Mouse (Mus musculus) midbrain, embryonic 13.5 days (tissue): Measurements from ENCODE around the gene Gm16442. TPM values are rescaled to one million over a fixed set of nuclear protein-coding genes. Genes with fewer than 3 reads are reported as not detected.
"Not testable (repeated sequence)": the region's sequence is repeated elsewhere in the genome, so short reads cannot be mapped to it uniquely, and the experiment has no call there.

Experiments
- ATAC-seq: fragments of 200-750 bp; cut with Nextera tagmentation; 2 replicates; pipeline ENCODE4 v1.8.0; 2017; ENCODE audit warnings: mild to moderate bottlenecking, moderate TSS enrichment, moderate library complexity
- H3K27ac ChIP-seq: fragments of 300-500 bp; sonication (generic); 2 replicates; pipeline ENCODE4 v1.5.1; 2015; ENCODE audit warnings: inconsistent platforms, mild to moderate bottlenecking, moderate library complexity
- H3K27me3 ChIP-seq: fragments of 300-500 bp; sonication (generic); 2 replicates; pipeline ENCODE4 v1.6.1; 2015; ENCODE audit warnings: mild to moderate bottlenecking, inconsistent platforms
- H3K36me3 ChIP-seq: fragments of 300-500 bp; sonication (generic); 2 replicates; pipeline ENCODE4 v1.6.1; 2015; ENCODE audit warnings: mild to moderate bottlenecking, inconsistent platforms
- H3K4me1 ChIP-seq: fragments of 300-500 bp; sonication (generic); replicated peaks from 2 replicates; pipeline ENCODE4 v1.6.1; 2015; ENCODE audit warnings: inconsistent platforms
- H3K4me2 ChIP-seq: fragments of 300-500 bp; sonication (generic); replicated peaks from 2 replicates; pipeline ENCODE4 v1.6.1; 2015; ENCODE audit warnings: moderate library complexity, mild to moderate bottlenecking, inconsistent platforms
- H3K4me3 ChIP-seq: fragments of 300-500 bp; sonication (generic); replicated peaks from 2 replicates; pipeline ENCODE4 v1.5.1; 2015; ENCODE audit warnings: mild to moderate bottlenecking, inconsistent platforms
- H3K9ac ChIP-seq: fragments of 300-500 bp; sonication (generic); replicated peaks from 2 replicates; pipeline ENCODE4 v1.6.1; 2015; ENCODE audit warnings: mild to moderate bottlenecking, inconsistent platforms
- H3K9me3 ChIP-seq: fragments of 300-500 bp; sonication (generic); 2 replicates; pipeline ENCODE4 v1.6.1; 2016; ENCODE audit warnings: mild to moderate bottlenecking, inconsistent platforms
- WGBS: fragments of 180-500 bp; shearing (Covaris S2); methylation state at CpG from one replicate; pipeline ENCODE4 v1.1.7; 2015; 5-methylcytosine and 5-hydroxymethylcytosine counted together
- polyA plus RNA-seq: library from polyadenylated mRNA; unstranded; fragments of >200 nt; fragmentation: Nextera tagmentation; extraction: Ambion mirVana; gene quantifications from 2 replicates; pipeline ENCODE4 v1.2.1, GENCODE M21; 2015

The Gm16442 gene
- polyA plus RNA-seq, result not detected in 2 replicates

- not testable (repeated sequence) for H3K4me3 ChIP-seq, H3K36me3 ChIP-seq, H3K27me3 ChIP-seq, H3K27ac ChIP-seq, H3K9me3 ChIP-seq, ATAC-seq, H3K4me1 ChIP-seq, H3K9ac ChIP-seq, H3K4me2 ChIP-seq
- no CpG with 5 or more reads among the region's 2 CpGs for WGBS
These were observed at the start of gene Gm16442 for GRCm38 (mm10) chr7:20122479-20122878. Gm16442 (minus strand) TSS chr7:20122579.

- not testable (repeated sequence) for H3K27me3 ChIP-seq, H3K36me3 ChIP-seq, H3K4me1 ChIP-seq, H3K4me3 ChIP-seq, H3K27ac ChIP-seq, H3K9me3 ChIP-seq, H3K9ac ChIP-seq, ATAC-seq, H3K4me2 ChIP-seq
- no CpG with 5 or more reads among the region's 3 CpGs for WGBS
These were observed 45.9 kb upstream of the Gm16442 start, which contains the start of gene Vmn1r94 for GRCm38 (mm10) chr7:20168277-20168676. Vmn1r94 (minus strand) TSS chr7:20168377.

GRCm38 (mm10) chr7:20138988-20139387 is 16.6 kb upstream of the Gm16442 start, which contains the start of gene Vmn1r93:
Vmn1r93 (minus strand) TSS chr7:20139088.
- H3K27me3 ChIP-seq, H3K4me3 ChIP-seq, H3K27ac ChIP-seq, H3K9me3 ChIP-seq, H3K4me1 ChIP-seq, H3K4me2 ChIP-seq, H3K36me3 ChIP-seq, ATAC-seq, H3K9ac ChIP-seq: not testable (repeated sequence)
- no CpG with 5 or more reads among the region's 5 CpGs for WGBS

GRCm38 (mm10) chr7:20099380-20099779 is 23.0 kb downstream of the Gm16442 start, which contains the start of gene Vmn1r91:
Vmn1r91 (plus strand) TSS chr7:20099680.
- H3K27ac ChIP-seq, ATAC-seq, H3K27me3 ChIP-seq, H3K4me1 ChIP-seq, H3K9me3 ChIP-seq, H3K4me2 ChIP-seq, H3K4me3 ChIP-seq, H3K9ac ChIP-seq, H3K36me3 ChIP-seq: not testable (repeated sequence)
- 77% methylated on average over 5 of the region's 5 CpGs for WGBS

GRCm38 (mm10) chr7:20078118-20078517 is 44.3 kb downstream of the Gm16442 start:
- H3K9ac ChIP-seq, H3K4me2 ChIP-seq, H3K4me3 ChIP-seq, H3K4me1 ChIP-seq, H3K27ac ChIP-seq, H3K36me3 ChIP-seq, ATAC-seq, H3K27me3 ChIP-seq, H3K9me3 ChIP-seq: not testable (repeated sequence)
- 72% methylated on average over 18 of the region's 18 CpGs for WGBS

Other genes with a start within 250 kb of the Gm16442 start
- not detected in 2 replicates for gene Ceacam19, start 234.6 kb downstream of the Gm16442 start, polyA plus RNA-seq
- 5.3 and 6.2 TPM in 2 replicates for gene Pvr, start 201.4 kb downstream of the Gm16442 start, polyA plus RNA-seq
- not detected in 2 replicates for gene Igsf23, start 171.8 kb downstream of the Gm16442 start, polyA plus RNA-seq
- not detected in 2 replicates for gene Ceacam20, start 157.2 kb downstream of the Gm16442 start, polyA plus RNA-seq
- not detected in 2 replicates for gene Nlrp9b, start 131.1 kb downstream of the Gm16442 start, polyA plus RNA-seq
- gene Vmn1r91, start 22.9 kb downstream of the Gm16442 start, polyA plus RNA-seq, result not detected in 2 replicates
- not detected in 2 replicates for gene Vmn1r93, start 16.5 kb upstream of the Gm16442 start, polyA plus RNA-seq
- not detected in 2 replicates for gene Vmn1r94, start 45.8 kb upstream of the Gm16442 start, polyA plus RNA-seq
- gene Vmn1r95, start 71.1 kb upstream of the Gm16442 start, polyA plus RNA-seq, result not detected in 2 replicates
- gene Gm6164, start 83.0 kb upstream of the Gm16442 start, polyA plus RNA-seq, result not detected in 2 replicates
- gene Gm4498, start 111.2 kb upstream of the Gm16442 start, polyA plus RNA-seq, result not detected in 2 replicates
- not detected in 2 replicates for gene Gm5890, start 140.3 kb upstream of the Gm16442 start, polyA plus RNA-seq
- not detected in 2 replicates for gene Gm4133, start 211.5 kb upstream of the Gm16442 start, polyA plus RNA-seq